Mouse (Mus musculus) neural tube, embryonic 11.5 days (tissue): ENCODE results near the gene Hoxd9. TPM values are rescaled to one million over a fixed set of nuclear protein-coding genes. Genes with fewer than 3 reads are reported as not detected.

Experiments
- ATAC-seq: fragments of 200-750 bp; cut with Nextera tagmentation; 2 replicates; pipeline ENCODE4 v1.8.0; 2017; ENCODE audit warnings: moderate number of reproducible peaks, mild to moderate bottlenecking, moderate TSS enrichment, moderate library complexity; ENCODE audit not compliant: insufficient read depth, low FRiP score, low TSS enrichment
- DNase-seq: peaks from one replicate; pipeline ENCODE4 v3.0.0-alpha.2; 2015; ENCODE audit warnings: low spot score
- H3K27ac ChIP-seq: fragments of 300-500 bp; sonication (generic); 2 replicates; pipeline ENCODE4 v1.5.1; 2014; ENCODE audit warnings: low read depth, mild to moderate bottlenecking, low read length
- H3K27me3 ChIP-seq: fragments of 300-500 bp; sonication (generic); 2 replicates; pipeline ENCODE4 v1.6.1; 2014; ENCODE audit warnings: mild to moderate bottlenecking, low read length, mixed read lengths; ENCODE audit not compliant: control insufficient read depth, insufficient read depth
- H3K36me3 ChIP-seq: fragments of 300-500 bp; sonication (generic); 2 replicates; pipeline ENCODE4 v1.6.1; 2014; ENCODE audit warnings: mild to moderate bottlenecking, low read length, moderate library complexity, mixed read lengths; ENCODE audit not compliant: control insufficient read depth, insufficient read depth
- H3K4me1 ChIP-seq: fragments of 300-500 bp; sonication (generic); 2 replicates; pipeline ENCODE4 v1.6.1; 2014; ENCODE audit warnings: low read length, mixed read lengths; ENCODE audit not compliant: control insufficient read depth, insufficient read depth
- H3K4me2 ChIP-seq: fragments of 300-500 bp; sonication (generic); 2 replicates; pipeline ENCODE4 v1.6.1; 2014; ENCODE audit warnings: low read depth, mild to moderate bottlenecking, moderate library complexity
- H3K4me3 ChIP-seq: fragments of 300-500 bp; sonication (generic); 2 replicates; pipeline ENCODE4 v1.5.1; 2014; ENCODE audit warnings: low read depth, low read length
- H3K9ac ChIP-seq: fragments of 300-500 bp; sonication (generic); 2 replicates; pipeline ENCODE4 v1.6.1; 2014; ENCODE audit warnings: mild to moderate bottlenecking, low read length
- H3K9me3 ChIP-seq: fragments of 300-500 bp; sonication (generic); 2 replicates; pipeline ENCODE4 v1.6.1; 2016; ENCODE audit warnings: low read length; ENCODE audit not compliant: control insufficient read depth
- WGBS: fragments of 180-500 bp; shearing (Covaris S2); extraction: QIAGEN DNeasy Blood & Tissue Kit; methylation state at CpG from one replicate; pipeline ENCODE4 v1.1.7; 2014; 5-methylcytosine and 5-hydroxymethylcytosine counted together
- polyA plus RNA-seq: library from polyadenylated mRNA; unstranded; fragments of >200 nt; fragmentation: Nextera tagmentation; extraction: Ambion mirVana; gene quantifications from 2 replicates; pipeline ENCODE4 v1.2.1, GENCODE M21; 2014

Gene Hoxd9
- polyA plus RNA-seq, 1 experiment from 2014 or later: 14.3 TPM

- Histone ChIP-seq H3K27ac (peak overlapping the region; percentile 99), H3K36me3 (no peaks in the 10 kb centered on the region), H3K4me1 (peaks cover 74% of the 10 kb centered on the region), H3K27me3 (no peaks in the 10 kb centered on the region), H3K9me3 (no peaks in the 10 kb centered on the region), H3K9ac (peak overlapping the region; percentile 95), H3K4me3 (peak overlapping the region; percentile 48), H3K4me2 (peak overlapping the region; percentile 91)
- ATAC-seq (peak; percentile 62), DNase-seq (peak; percentile 85)
- WGBS: under 1% methylated on average over 13 of the region's 13 CpGs
Observed at GRCm38 (mm10) chr2:74734451-74734850, 36.9 kb downstream of the Hoxd9 start.

GRCm38 (mm10) chr2:74734996-74735811, 37.7 kb downstream of the Hoxd9 start:
- H3K9me3 ChIP-seq: no peaks in the 10 kb centered on the region
- peaks cover 78% of the 10 kb centered on the region for H3K4me1 ChIP-seq
- no peaks in the 10 kb centered on the region for H3K27me3 ChIP-seq
- H3K36me3 ChIP-seq: no peaks in the 10 kb centered on the region
- WGBS: 3% methylated on average over 27 of the region's 27 CpGs
- peak overlapping the region; percentile 95 for H3K9ac ChIP-seq
- H3K4me2 ChIP-seq: peak overlapping the region; percentile 91
- H3K27ac ChIP-seq: peak overlapping the region; percentile 99
- DNase-seq (peak; percentile 69), ATAC-seq (no peak)
- H3K4me3 ChIP-seq: peak overlapping the region; percentile 48

- DNase-seq (peak; percentile 79), ATAC-seq (no peak)
- H3K9ac ChIP-seq: peak overlapping the region; percentile 95
- no peaks in the 10 kb centered on the region for H3K27me3 ChIP-seq
- peak overlapping the region; percentile 48 for H3K4me3 ChIP-seq
- no peaks in the 10 kb centered on the region for H3K36me3 ChIP-seq
- no peaks in the 10 kb centered on the region for H3K9me3 ChIP-seq
- H3K27ac ChIP-seq: peak overlapping the region; percentile 99
- under 1% methylated on average over 42 of the region's 42 CpGs for WGBS
- H3K4me2 ChIP-seq: peak overlapping the region; percentile 91
- H3K4me1 ChIP-seq: peaks cover 78% of the 10 kb centered on the region
Observed at GRCm38 (mm10) chr2:74735851-74736687, 38.5 kb downstream of the Hoxd9 start.

GRCm38 (mm10) chr2:74736688-74737577, 39.4 kb downstream of the Hoxd9 start:
- no peaks in the 10 kb centered on the region for H3K9me3 ChIP-seq
- H3K9ac ChIP-seq: peak overlapping the region; percentile 95
- no peaks in the 10 kb centered on the region for H3K27me3 ChIP-seq
- DNase-seq (peak; percentile 33), ATAC-seq (no peak)
- H3K36me3 ChIP-seq: no peaks in the 10 kb centered on the region
- peak overlapping the region; percentile 48 for H3K4me3 ChIP-seq
- peak overlapping the region; percentile 99 for H3K27ac ChIP-seq
- peaks cover 76% of the 10 kb centered on the region for H3K4me1 ChIP-seq
- WGBS: 4% methylated on average over 15 of the region's 15 CpGs
- H3K4me2 ChIP-seq: peak overlapping the region; percentile 91

GRCm38 (mm10) chr2:74737578-74738070, 40.1 kb downstream of the Hoxd9 start:
- Histone ChIP-seq H3K4me3 (peak overlapping the region; percentile 48), H3K9me3 (no peaks in the 10 kb centered on the region), H3K27ac (peak overlapping the region; percentile 99), H3K4me1 (peaks cover 72% of the 10 kb centered on the region), H3K4me2 (peak overlapping the region; percentile 91), H3K27me3 (no peaks in the 10 kb centered on the region), H3K9ac (peak overlapping the region; percentile 95), H3K36me3 (no peaks in the 10 kb centered on the region)
- WGBS: 3% methylated on average over 7 of the region's 7 CpGs
- DNase-seq: peak; percentile 58
- ATAC-seq: no peak

- Histone ChIP-seq H3K27me3 (no peaks in the 10 kb centered on the region), H3K4me1 (peaks cover 75% of the 10 kb centered on the region), H3K9ac (peak overlapping the region; percentile 95), H3K36me3 (no peaks in the 10 kb centered on the region), H3K27ac (peak overlapping the region; percentile 99), H3K4me2 (peak overlapping the region; percentile 91), H3K4me3 (peak overlapping the region; percentile 48), H3K9me3 (no peaks in the 10 kb centered on the region)
- peak; percentile 76 for DNase-seq
- ATAC-seq: no peak
- under 1% methylated on average over 20 of the region's 20 CpGs for WGBS
Observed at GRCm38 (mm10) chr2:74738623-74739475, 41.3 kb downstream of the Hoxd9 start.

GRCm38 (mm10) chr2:74739476-74739800, 41.9 kb downstream of the Hoxd9 start:
- WGBS: 7% methylated on average over 2 of the region's 2 CpGs
- peak overlapping the region; percentile 48 for H3K4me3 ChIP-seq
- H3K27me3 ChIP-seq: no peaks in the 10 kb centered on the region
- H3K9ac ChIP-seq: peak overlapping the region; percentile 95
- peaks cover 2% of the 10 kb centered on the region for H3K36me3 ChIP-seq
- H3K4me2 ChIP-seq: peak overlapping the region; percentile 91
- H3K4me1 ChIP-seq: peaks cover 77% of the 10 kb centered on the region
- no peak for ATAC-seq
- no peak for DNase-seq
- H3K9me3 ChIP-seq: no peaks in the 10 kb centered on the region
- H3K27ac ChIP-seq: peak overlapping the region; percentile 99
